Mouse (Mus musculus) spleen, embryonic (tissue): ENCODE data around the gene Spry1.

Experiments
- CTCF ChIA-PET: fragments of 350-600 bp; sonication (Branson Sonifier 250); formaldehyde crosslinking; loops from one replicate; lab custom pipeline; 2022; lab: Charles Lee

Spry1 gene

DNA sequence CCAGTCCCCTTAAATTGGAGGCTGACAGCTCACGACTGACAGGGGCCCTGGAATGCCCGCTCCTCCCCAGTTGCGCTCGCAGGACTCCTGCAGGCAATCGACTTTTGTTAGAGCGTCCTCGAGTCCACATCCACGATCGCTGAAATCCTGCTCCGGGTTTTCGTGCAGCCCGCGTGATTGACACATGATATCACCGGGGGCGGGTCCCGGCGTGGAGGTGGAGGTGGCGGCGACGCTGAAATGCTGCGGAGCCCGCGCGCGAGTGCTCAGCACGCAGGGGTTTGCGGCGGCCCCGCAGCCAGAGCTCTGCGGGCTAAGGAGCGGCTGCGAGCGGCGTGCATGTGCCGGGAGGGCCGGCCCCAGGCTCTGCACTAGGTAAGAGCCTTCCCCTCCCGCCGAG lies at the start of gene Spry1:
Spry1 (plus strand) TSS at position 258 of the 400 bp plus-strand sequence.
- CTCF ChIA-PET: no interaction called here

DNA sequence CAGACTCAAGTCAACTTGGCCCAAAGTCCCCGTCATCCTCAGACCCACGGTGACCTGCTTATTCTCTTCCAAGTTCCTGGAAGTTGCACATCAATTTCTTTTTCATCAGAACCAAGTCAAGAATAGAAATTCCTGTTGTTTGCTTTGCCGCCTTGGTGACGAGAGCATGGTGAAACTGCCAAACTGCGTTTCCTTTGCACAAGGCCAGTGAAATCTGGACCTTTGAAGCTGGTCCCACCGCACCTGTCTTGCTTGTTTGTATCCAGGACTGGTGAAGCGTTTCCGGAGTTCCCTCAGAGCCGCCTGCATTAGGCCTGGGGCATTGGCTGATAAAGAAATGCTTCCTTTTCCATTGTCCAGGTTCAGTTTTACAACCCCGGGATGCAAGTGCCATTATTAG lies 44.0 kb upstream of the Spry1 start:
- CTCF ChIA-PET: no interaction called here

DNA sequence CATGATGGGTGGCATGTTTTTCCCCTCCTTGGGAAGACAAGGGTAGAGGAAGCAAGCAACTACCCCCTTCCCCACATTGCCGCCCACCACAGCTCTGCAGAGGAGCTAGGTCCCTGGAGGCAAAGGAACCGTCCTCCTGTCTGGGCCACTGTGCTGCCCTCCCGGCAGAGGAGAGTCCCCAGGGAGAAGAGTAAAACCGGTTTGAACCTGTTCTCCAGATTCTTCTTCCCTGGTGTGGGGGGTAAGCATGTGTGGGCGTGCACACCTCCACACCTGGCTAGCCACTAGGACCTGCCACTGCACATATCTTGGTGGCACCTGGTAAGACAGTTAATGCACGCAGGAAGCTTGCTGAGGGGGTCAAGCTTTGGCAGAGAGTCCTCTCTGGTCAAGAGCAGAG lies 43.2 kb upstream of the Spry1 start:
- CTCF ChIA-PET: no interaction called here

DNA sequence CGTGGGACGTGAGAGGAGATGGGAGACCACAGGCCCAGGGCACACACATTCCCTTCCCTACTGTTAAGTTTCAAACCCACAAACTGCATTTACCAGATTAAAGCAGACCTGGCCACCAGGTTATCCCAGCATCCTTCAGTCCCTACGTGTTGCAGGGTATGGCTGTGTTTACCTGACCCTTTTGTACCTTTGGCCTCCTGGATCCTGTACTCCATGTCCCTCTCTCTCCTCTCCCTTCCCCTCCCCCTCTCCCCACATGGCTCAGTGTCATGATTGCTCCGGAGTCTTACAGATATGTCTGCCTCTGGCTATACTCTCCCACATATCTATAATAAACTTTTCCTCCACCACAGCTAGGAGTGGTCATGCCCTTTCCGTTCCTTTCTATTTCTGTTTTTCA lies 42.5 kb upstream of the Spry1 start:
- CTCF ChIA-PET: no interaction called here

DNA sequence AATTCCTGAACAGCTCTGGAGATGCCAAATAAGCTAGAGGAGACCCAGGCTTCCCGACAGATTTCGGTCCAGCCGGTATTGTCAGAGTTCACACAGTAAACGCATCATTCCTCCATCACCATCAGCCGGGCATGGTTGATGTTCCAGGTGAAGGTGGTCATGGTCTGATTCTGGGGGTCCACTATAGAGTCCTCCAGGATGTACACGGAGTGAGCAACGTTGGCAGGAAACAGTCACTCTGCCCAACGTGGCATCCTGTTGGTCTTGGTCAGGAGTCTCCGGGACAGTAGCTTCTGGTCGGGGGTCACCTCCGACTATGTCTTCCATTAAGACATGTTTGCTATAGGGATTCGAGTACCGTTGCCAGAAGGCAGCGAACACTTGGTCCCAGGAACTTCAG lies 40.1 kb upstream of the Spry1 start:
- CTCF ChIA-PET: interaction anchor here (0.6 kb wide), 2 partner anchors 11 to 39 kb away, joined by 4 to 6 read pairs; no protein-coding TSS in a partner anchor

DNA sequence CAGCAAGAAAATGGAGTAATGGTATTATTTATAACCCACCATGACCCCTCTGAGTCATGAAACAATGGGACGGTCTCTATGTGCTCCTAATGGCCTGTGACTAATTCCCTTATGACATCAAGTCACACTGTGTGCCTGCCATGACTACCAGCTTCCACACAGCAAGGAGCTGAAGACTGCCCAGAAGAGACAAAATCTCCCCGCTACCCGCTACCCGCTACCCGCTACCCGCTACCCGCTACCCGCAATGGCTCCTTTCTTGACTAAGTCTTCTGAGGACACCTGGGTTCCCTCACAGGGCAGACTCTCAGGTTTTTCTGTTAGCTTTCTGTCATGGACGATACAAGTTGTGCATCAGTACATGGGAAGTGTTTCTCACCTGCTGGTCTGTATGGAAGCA lies 37.4 kb upstream of the Spry1 start:
- CTCF ChIA-PET: no interaction called here

DNA sequence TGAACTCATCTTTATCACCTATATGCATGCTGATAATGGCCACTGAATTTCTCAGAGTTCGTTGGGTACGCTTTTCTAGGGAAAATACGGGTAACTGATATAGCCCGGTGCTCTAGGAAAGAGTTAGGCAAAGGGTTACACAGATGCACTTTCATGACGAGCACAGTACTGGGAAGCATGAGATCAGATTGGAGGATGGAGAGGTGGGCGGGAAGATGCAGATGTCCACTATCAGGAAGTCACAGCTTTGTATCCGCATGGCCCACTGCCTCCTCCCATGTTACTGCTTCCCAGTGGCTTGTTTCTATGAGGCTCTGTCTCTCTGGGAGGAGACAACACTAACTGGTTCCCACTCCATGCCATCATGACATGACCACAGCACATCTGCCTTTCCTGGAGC lies 36.9 kb upstream of the Spry1 start:
- CTCF ChIA-PET: no interaction called here

DNA sequence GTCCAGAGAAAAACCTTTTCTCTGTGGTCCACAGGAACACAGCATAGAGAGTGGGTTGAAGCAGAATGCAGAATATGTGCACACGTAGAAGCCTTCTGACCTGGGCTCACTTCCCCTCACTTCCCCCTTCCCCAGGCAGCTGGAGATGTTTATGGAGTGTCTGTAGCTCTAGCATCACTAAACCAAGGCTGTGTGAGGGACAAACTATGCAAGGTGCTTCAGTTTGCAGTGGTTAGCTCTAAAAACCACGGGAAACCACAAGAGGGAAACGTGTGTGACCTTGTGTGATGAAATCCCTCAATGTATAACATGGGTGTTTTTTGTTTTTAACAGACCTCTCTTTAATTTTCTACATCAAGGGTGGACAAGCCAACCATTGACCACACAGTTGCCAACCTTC lies 36.2 kb upstream of the Spry1 start:
- CTCF ChIA-PET: no interaction called here

DNA sequence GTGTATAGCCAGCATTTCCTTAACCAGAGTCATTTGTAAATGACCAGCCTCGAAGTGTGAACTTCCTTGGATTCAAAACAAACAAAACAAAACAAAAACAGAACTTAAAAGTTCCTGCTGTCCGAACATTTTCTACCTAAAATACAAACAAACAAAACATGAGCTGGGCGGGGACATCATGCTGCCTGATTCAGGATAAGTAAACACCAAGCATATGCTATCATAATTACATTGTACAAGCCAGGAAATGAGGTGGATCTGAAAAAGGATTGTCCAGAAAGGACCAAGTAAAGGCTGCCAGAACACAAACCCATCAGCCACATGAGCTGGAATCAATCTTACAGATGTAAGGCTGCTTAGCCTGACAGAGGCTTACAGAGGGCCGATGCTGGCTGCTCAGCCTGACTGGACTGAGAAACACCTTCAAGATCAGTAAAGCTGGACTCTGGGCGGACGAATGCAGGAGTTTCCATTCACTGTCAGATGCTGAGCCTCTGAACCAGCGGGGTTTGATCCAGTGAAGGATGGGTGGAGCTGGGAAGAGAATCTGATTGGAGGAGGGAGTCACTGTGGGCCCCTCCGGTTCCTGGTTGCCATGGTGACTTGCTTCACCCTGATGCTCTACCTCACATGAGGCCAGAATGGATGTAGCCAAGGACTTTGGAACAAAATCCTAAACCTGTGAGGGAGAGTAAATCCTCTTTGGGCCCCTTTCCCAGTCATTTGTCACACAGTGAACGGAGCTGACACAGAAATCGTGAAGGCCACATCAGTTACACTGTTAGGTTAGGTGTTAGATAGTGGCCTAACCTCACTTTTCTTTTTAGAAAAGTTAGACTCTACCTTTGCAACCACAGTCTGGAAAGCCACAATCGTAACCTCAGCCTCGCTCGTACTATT lies 34.5 kb upstream of the Spry1 start:
- CTCF ChIA-PET: no interaction called here

DNA sequence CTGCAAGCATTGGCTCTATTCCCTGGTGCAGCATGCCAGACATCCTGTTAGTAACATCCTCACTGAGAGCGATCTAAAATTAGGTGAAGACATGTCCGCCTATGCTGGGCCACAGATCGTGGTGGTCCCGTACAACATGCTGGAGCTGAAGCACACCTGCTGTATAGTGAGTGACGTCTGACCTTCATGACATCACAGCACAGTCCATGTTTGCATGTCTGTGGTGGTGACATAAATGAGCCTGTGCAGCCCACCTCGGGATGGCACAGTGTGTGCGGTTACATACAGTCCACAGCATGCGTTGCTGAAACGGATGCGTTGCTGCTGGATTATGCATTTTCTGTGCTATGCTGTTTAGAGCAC lies 33.9 kb upstream of the Spry1 start:
- CTCF ChIA-PET: no interaction called here

DNA sequence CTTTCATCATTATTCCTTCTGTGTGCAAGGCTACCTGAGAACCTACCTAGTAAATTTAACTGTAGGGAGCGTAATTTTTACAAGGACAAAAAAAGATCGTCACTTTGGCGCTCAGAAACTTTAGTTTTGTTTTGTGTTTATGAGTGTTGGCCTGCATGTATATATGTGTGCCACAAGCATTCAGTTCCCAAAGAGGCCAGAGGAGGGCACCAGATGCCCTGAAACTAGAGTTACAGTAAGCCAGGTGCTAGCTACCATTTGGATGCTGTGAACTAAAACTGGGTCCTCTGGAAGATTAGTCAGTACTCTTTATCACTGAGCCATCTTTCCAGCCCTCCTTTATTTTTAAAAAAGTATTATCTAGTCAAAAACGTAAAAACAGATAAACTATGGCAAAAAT lies 30.8 kb upstream of the Spry1 start:
- CTCF ChIA-PET: no interaction called here

DNA sequence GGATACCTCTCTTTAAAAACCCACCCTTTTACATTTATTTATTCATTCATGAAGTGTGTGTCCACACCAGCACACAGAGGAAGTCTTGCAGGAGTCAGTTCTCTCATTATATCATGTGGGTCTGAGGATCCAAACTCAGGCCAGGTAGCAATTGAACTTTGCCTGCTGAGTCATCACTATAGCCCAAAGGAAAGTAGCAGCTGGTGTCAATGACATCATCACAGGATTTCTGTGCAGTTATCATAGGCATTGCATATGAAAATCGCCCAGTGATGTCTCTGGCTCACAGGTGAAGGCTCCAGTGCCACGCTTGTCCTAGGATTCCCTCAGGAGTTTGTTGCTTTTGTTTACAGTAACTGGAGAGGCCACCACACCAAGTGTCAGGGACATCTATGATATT lies 29.1 kb upstream of the Spry1 start:
- CTCF ChIA-PET: no interaction called here

DNA sequence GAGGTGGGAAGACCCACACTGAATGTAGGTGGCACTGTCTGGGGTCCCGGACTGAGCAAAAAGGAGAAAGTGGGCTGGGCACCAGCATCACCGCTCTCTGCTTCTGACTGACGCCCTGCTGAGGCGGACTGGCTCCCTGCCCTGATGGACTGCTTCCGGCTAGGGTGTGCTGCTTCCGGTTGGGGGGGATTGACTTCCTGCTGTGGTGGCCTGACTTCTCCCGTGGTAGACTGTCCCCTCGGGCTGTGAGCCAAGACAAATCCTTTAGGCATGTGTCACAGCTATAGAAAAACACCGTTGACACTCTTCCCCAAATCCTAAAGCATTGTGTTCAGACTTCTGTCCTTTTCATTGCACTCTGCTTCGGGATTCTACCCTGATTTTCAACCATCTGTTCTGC lies 26.0 kb upstream of the Spry1 start:
- CTCF ChIA-PET: no interaction called here

DNA sequence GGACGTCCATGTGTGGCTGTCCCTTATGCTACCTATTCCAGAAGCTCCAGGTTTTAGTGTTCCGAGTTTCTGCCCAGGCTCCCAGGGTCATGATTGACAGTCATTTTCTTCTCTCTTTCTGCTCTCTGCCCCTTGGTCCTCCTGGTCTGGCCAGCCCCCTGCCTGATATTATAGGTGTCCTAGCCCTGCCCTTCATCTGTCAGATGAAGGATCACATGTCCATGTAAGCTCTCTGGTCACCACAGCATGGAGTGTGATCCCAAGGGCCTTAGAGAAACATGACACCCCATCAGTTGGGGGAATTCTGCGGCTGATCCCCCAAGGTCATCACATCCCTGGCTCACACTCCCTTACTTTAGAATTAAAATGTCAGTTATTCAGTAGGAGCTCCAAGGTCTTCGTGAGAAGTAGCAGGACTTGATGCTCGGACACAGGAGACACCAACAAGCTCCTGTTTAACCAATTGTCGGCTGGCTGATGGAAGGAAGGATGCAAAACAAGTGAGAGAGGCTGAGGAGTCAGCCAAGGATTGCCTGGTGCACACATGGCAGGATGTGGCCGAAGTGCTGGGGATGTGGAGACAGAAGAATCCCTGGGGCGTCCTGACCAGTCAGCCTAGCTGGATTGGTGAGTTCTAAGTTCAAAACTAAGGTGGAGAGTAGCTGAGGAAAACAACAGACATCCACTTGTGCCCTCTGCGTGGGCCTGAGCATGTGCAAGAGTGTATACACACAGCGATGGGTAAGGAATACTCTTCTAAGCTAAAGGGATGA lies 24.7 kb upstream of the Spry1 start:
- CTCF ChIA-PET: no interaction called here

DNA sequence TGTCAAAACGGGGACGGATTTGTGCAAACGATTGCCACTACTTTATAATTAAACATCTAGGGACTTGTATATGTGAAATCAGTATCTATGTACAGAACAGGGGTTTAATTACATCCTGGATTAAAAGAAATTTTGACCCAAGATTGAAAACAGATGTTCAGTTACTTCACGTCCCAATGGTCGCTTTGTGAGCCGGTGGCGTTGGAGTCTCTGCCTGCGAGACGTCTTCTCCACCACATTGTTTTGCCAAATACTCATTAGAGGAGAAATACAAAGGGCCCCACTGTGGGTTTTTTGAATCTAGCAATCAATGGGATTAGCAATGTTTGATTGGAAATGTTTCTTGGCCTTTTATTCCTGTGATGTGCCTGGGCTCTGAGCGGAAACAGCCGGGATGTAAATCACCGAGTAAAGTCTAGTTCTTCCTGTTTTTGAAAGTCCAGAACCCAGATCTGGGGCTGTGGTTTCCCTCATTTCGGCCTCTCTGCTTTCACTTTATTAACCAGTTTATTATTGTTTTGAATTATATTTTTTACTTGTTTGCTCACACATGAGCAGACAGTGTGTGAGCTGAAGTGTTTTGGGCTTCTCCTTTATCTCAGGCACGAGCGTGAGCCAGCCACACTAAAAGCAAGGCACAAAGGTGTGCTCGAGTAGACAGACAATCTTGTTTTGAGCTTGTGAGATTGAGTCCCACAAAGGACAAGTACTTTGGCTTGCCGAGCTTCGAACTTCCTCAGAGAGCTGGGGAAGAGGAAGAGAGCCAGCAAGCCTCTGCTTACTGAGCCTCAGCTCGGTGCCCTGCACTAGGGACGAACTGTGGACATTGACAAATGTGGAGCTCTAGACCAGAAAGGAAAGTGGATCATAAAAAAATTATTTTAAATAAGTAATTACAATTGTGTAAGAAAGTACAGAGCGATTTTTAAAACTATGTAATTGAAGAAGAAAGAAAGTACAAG lies 22.9 kb upstream of the Spry1 start:
- CTCF ChIA-PET: no interaction called here

DNA sequence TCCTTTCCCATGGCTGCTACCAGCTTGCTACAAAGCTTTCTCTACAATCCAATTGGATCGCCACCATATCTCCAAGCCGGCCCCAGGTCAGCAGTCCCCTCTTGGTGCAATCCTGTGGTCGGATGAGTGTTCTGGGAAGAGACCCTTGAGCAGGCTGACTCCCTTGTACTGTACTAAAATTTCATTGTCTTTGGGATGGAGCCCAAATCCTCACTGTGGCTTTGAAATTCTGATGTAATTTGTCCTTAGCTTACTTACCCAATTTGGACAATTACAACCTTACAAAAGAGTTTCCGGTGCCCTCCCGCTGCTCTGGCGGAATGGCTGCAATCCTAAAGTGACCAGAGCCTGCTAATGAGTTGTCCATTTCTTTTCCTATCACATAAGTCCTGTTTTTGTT lies 7.5 kb upstream of the Spry1 start:
- CTCF ChIA-PET: interaction anchor here (0.6 kb wide), 1 partner anchor 574 kb away, joined by 3 read pairs; no protein-coding TSS in a partner anchor

DNA sequence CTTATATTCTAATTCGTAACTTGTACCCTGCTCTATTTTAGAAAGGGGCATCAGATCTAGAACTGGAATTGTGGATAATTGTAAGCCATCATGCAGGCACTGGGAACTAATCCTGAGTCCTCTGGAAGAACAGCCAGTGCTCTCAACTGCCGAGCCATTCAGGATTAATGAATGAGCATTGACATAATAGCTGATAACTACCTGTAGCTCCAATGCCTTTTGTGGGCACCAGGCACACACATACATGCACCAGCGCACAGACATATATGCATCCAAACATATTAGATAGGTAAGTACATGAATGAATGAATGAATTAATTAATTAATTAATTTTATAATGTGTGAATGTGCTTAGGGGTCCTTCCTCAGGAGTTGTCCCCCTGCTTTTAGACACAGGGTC lies 7.0 kb upstream of the Spry1 start:
- CTCF ChIA-PET: interaction anchor here (0.6 kb wide), 1 partner anchor 574 kb away, joined by 3 read pairs; no protein-coding TSS in a partner anchor

DNA sequence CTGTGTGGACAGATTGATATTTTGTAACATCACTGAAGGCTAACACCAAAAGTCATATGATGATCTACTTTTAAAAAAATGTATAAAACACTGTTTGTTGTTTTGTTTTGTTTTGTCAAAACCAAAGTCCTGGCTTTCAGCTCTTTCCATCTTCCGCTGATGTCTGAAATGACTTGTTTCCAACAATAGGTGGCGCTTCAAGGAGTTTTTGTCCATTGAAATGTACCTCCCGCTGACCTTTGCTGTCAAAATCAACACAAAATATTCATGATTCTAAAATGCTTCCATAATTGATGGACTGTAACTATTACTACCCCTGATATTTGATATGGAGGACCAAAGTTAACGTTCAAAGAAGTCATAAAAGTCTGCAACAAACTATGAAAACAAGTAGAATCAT lies 5.1 kb upstream of the Spry1 start:
- CTCF ChIA-PET: no interaction called here

DNA sequence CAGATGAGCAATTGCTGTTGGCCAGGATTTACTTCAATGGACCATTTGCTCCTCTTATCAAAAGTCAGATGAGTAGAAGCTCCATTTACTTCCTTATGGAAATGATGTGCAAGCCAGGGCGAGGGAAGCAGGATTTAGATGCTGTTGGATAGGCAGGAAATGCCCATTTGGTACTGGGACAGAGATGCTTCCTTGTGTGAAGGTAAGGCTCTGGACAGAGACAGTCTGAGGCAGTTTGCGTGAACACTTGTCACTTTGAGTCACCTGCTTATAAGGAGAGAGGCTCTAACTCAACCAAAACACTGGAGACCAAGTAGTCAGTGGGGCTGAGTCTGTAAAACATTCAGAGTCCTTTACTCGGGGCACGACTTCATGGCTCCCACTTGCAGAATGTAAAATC lies 2.8 kb upstream of the Spry1 start:
- CTCF ChIA-PET: no interaction called here

DNA sequence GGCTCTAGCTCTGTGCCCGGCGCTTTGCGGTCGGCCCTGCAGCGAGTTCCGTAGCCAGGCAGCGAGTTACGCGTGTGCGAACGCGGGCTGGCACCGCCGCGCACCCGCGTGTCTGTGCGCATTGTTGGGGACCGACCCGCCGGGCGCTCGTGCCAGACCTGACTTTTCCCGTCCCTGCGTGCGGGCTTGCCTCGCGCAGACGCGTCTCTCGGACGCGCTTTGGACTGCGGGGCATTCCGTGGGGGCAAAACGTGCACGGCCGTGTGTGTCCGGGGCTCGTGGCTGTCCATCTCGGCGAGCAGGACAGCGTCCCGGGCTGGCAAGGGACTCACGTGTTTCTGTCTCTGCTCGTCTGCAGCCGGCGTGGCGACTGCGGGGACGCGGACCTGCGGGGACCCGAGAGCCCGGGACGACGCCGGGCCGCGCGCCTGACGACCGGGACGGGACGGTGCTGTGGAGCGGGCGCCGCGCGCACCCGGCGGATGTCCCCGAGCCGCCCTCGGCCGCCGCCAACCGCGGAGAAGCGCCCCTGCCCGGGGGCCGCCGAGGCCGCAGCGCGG lies 495 bp downstream of the Spry1 start:
- CTCF ChIA-PET: no interaction called here

DNA sequence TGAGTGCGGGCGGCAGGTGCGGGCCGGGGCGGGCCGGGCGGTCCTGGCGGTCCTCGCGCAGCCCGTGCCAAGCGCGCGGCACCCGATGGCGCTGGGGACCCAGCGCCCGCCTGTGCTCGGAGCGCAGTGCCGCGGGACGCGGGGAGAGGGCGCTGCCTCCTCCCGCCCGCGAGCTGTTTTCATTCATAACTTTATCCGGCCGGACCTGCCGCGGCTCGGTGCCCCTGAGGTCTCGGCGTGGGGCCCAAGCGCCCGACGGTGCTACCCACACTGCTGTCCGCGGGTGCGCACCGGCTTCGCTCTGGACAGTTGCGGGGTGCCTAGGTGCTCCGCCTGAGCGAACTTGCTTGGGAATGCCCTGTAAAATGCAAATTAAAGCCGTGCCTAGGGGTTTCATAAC lies 1.1 kb downstream of the Spry1 start:
- CTCF ChIA-PET: no interaction called here
